Mouse (Mus musculus) forebrain, embryonic 13.5 days (tissue): ENCODE data around the gene Gm20388. TPM values are rescaled to one million over a fixed set of nuclear protein-coding genes. Genes with fewer than 3 reads are reported as not detected.

Experiments used
- ATAC-seq: fragments of 200-750 bp; cut with Nextera tagmentation; 2 replicates; pipeline ENCODE4 v1.8.0; 2017
- H3K27ac ChIP-seq: fragments of 300-500 bp; sonication (generic); 2 replicates; pipeline ENCODE4 v1.5.1; 2015; ENCODE audit warnings: inconsistent platforms, mild to moderate bottlenecking, moderate library complexity
- H3K27me3 ChIP-seq: fragments of 300-500 bp; sonication (generic); 2 replicates; pipeline ENCODE4 v1.6.1; 2015; ENCODE audit warnings: mild to moderate bottlenecking, inconsistent platforms
- H3K36me3 ChIP-seq: fragments of 300-500 bp; sonication (generic); 2 replicates; pipeline ENCODE4 v1.6.1; 2015; ENCODE audit warnings: mild to moderate bottlenecking, inconsistent platforms; ENCODE audit not compliant: poor library complexity, severe bottlenecking
- H3K4me1 ChIP-seq: fragments of 300-500 bp; sonication (generic); 2 replicates; pipeline ENCODE4 v1.6.1; 2015; ENCODE audit warnings: inconsistent platforms
- H3K4me2 ChIP-seq: fragments of 300-500 bp; sonication (generic); 2 replicates; pipeline ENCODE4 v1.6.1; 2015; ENCODE audit warnings: inconsistent platforms, mild to moderate bottlenecking, moderate library complexity
- H3K4me3 ChIP-seq: fragments of 300-500 bp; sonication (generic); 2 replicates; pipeline ENCODE4 v1.5.1; 2015; ENCODE audit warnings: mild to moderate bottlenecking, inconsistent platforms
- H3K9ac ChIP-seq: fragments of 300-500 bp; sonication (generic); 2 replicates; pipeline ENCODE4 v1.6.1; 2015; ENCODE audit warnings: mild to moderate bottlenecking, inconsistent platforms
- H3K9me3 ChIP-seq: fragments of 300-500 bp; sonication (generic); replicated peaks from 2 replicates; pipeline ENCODE4 v1.6.1; 2016; ENCODE audit warnings: inconsistent platforms
- WGBS: fragments of 180-500 bp; shearing (Covaris S2); methylation state at CpG from one replicate; pipeline ENCODE4 v1.1.7; 2015; 5-methylcytosine and 5-hydroxymethylcytosine counted together
- polyA plus RNA-seq: library from polyadenylated mRNA; unstranded; fragments of >200 nt; fragmentation: Nextera tagmentation; extraction: Ambion mirVana; gene quantifications from 2 replicates; pipeline ENCODE4 v1.2.1, GENCODE M21; 2015

Gene Gm20388
- polyA plus RNA-seq, 1 experiment from 2014 or later, result 5.6 TPM

GRCm38 (mm10) chr8:122055321-122055720 is 2144.7 kb downstream of the Gm20388 start:
- no peak overlapping the region for H3K27ac ChIP-seq
- H3K9me3 ChIP-seq, result no peaks in the 10 kb centered on the region
- 70% methylated on average over 10 of the region's 10 CpGs for WGBS
- no peak for ATAC-seq
- H3K4me2 ChIP-seq, result no peak overlapping the region
- no peak overlapping the region for H3K9ac ChIP-seq
- H3K36me3 ChIP-seq, result no peaks in the 10 kb centered on the region
- no peaks in the 10 kb centered on the region for H3K4me1 ChIP-seq
- no peaks in the 10 kb centered on the region for H3K27me3 ChIP-seq
- no peak overlapping the region for H3K4me3 ChIP-seq

DNA sequence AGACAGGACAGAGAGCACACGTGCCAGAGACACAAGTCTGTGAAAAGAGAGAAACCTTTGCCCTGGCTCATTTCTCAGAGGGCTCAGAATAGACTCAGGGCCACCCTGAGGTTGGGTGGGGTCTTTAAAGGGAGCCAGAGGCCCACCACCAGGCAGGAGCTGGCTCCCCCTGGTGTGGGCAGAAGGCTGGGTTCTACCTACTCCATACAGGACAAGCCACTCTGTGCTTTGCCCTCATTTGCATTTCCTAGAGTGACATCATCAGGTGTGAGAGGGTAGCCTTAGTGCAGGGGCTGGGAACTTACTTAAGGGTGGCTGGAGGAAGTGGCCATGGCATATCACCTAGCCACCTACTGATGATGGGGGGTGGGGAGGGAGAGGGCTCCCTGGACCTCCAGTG is 2145.5 kb downstream of the Gm20388 start:
- Histone ChIP-seq H3K36me3 (no peaks in the 10 kb centered on the region), H3K27me3 (no peaks in the 10 kb centered on the region), H3K4me1 (no peaks in the 10 kb centered on the region), H3K9ac (no peak overlapping the region), H3K9me3 (no peaks in the 10 kb centered on the region), H3K27ac (no peak overlapping the region), H3K4me2 (no peak overlapping the region), H3K4me3 (no peak overlapping the region)
- 19% methylated on average over 1 of the region's 1 CpGs for WGBS
- ATAC-seq, result no peak

GRCm38 (mm10) chr8:122056882-122057281 is 2146.2 kb downstream of the Gm20388 start:
- no peak for ATAC-seq
- Histone ChIP-seq H3K9ac (no peak overlapping the region), H3K4me1 (no peaks in the 10 kb centered on the region), H3K36me3 (no peaks in the 10 kb centered on the region), H3K4me3 (no peak overlapping the region), H3K4me2 (no peak overlapping the region), H3K9me3 (no peaks in the 10 kb centered on the region), H3K27ac (no peak overlapping the region), H3K27me3 (no peaks in the 10 kb centered on the region)
- 85% methylated on average over 7 of the region's 7 CpGs for WGBS

GRCm38 (mm10) chr8:122058510-122058909 is 2147.9 kb downstream of the Gm20388 start:
- no peaks in the 10 kb centered on the region for H3K4me1 ChIP-seq
- H3K36me3 ChIP-seq, result no peaks in the 10 kb centered on the region
- H3K4me2 ChIP-seq, result no peak overlapping the region
- ATAC-seq, result no peak
- no peak overlapping the region for H3K9ac ChIP-seq
- no peak overlapping the region for H3K4me3 ChIP-seq
- H3K27ac ChIP-seq, result no peak overlapping the region
- no peaks in the 10 kb centered on the region for H3K27me3 ChIP-seq
- 65% methylated on average over 9 of the region's 9 CpGs for WGBS
- no peaks in the 10 kb centered on the region for H3K9me3 ChIP-seq

DNA sequence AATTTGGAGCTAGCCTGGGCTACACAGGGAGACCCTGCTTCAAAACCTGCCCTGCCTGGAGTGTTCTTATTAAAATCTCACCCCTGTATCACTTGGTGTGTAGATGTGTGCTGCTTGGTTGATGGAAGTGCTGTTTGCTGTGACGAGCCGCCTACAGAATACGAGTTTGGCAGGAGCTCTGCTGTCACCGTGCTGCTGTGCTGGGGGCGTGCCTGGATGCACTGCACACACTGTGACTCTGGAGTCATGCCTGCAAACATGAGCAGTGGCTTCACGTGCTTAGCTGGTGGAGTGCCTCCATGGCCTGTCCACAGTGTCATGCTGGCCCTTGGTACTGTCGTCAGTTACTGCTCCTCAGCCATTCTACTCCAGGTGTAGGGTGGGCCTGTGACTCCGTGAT is 2148.3 kb downstream of the Gm20388 start:
- Histone ChIP-seq H3K9me3 (no peaks in the 10 kb centered on the region), H3K4me1 (no peaks in the 10 kb centered on the region), H3K4me3 (no peak overlapping the region), H3K36me3 (no peaks in the 10 kb centered on the region), H3K4me2 (no peak overlapping the region), H3K9ac (no peak overlapping the region), H3K27me3 (no peaks in the 10 kb centered on the region), H3K27ac (no peak overlapping the region)
- no peak for ATAC-seq
- 79% methylated on average over 8 of the region's 8 CpGs for WGBS

DNA sequence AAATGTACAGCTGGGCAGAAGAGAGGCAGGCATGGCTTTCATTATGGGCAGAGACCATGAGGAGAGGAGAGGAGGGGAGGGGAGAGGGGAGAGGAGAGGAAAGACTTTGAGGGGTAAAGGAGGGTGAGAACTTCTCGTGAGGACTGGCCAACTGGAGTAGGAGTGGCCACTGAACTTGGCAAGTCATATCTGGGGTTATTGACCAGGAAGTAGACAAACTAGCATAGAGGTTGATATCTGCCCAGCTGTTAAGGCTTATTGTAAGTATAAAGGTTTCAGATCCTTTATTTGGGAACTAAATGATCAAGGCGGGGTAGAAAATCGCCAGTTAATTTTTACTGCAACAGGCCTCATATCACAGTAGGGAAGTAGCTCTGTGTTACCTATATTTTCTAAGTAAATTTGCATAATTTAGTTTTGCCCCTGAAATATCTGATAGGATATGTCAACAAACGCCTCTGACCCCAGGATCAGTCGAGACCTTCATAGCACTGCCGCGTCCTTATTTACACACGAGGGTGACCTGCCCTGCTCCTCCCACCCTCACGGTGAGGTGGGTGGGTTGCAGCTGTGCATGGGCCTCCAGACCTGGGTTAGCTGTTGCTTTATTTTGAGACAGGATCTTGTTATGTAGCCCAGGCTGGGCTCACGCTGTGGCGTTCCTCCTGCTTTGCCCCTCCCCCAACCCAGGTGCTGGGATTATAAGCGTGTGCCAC is 2152.0 kb downstream of the Gm20388 start:
- no peak overlapping the region for H3K27ac ChIP-seq
- no peak overlapping the region for H3K9ac ChIP-seq
- H3K27me3 ChIP-seq, result no peaks in the 10 kb centered on the region
- no peaks in the 10 kb centered on the region for H3K9me3 ChIP-seq
- WGBS, result 89% methylated on average over 12 of the region's 12 CpGs
- H3K4me2 ChIP-seq, result no peak overlapping the region
- no peaks in the 10 kb centered on the region for H3K4me1 ChIP-seq
- ATAC-seq, result no peak
- no peak overlapping the region for H3K4me3 ChIP-seq
- H3K36me3 ChIP-seq, result no peaks in the 10 kb centered on the region

DNA sequence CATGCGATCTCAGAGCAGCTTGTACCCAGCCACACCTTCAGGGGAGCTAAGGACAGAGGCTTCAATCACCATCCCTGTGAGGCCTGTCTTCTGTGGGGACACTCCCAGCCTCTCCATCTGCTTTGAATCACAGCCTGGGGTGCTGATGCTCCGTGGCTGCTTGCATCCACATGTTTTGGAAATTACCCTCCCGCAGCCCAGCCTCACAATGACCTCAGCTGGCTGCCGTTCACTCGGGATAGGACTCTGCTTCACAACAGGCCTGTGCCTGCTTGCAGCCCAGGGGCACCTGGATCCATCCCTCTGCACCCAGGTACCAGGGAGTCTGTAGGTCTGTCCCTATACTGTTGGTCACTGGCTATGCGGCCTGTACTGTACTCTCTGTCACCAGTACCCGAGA is 2153.7 kb downstream of the Gm20388 start:
- no peaks in the 10 kb centered on the region for H3K27me3 ChIP-seq
- H3K4me2 ChIP-seq, result no peak overlapping the region
- ATAC-seq, result no peak
- no peak overlapping the region for H3K27ac ChIP-seq
- no peaks in the 10 kb centered on the region for H3K36me3 ChIP-seq
- H3K4me3 ChIP-seq, result no peak overlapping the region
- H3K9ac ChIP-seq, result no peak overlapping the region
- H3K4me1 ChIP-seq, result no peaks in the 10 kb centered on the region
- 82% methylated on average over 7 of the region's 7 CpGs for WGBS
- H3K9me3 ChIP-seq, result no peaks in the 10 kb centered on the region

DNA sequence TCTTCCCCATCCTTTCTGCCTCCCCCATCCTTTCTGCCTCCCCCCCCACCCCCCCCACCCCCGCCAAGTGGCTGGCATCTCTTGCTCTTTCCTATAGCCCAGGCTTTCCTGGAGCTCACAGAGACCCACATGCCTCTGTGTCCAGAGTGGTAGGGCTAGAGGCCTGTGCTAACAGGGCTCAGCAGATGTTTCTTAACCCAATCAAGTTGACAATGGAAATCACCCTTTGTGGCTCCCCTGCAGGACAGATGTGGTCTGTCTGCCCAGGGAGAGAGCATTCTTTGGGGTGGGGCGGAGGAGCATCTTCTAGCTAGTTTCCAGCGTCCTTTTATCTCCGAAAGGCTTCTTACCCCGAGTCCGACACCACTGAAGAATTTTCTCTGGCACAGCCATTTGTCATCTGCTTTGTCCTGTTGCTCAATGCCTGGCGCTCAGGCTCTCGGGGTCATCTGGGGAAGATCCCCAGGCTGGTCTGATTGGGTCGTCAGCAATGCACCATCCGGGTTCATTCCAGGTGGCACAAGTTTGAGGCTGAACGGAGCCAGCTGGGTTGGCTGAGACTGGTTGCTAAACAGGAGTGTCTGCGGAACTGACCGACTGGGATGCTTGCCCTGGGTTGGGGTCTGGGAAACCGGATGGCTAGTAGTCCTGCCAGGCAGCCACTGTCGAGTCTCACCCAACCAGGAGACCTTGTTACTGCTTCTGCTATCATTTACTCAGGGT is 2157.3 kb downstream of the Gm20388 start:
- Histone ChIP-seq H3K9me3 (no peaks in the 10 kb centered on the region), H3K4me1 (no peaks in the 10 kb centered on the region), H3K27ac (no peak overlapping the region), H3K9ac (no peak overlapping the region), H3K4me3 (no peak overlapping the region), H3K4me2 (no peak overlapping the region), H3K27me3 (no peaks in the 10 kb centered on the region), H3K36me3 (no peaks in the 10 kb centered on the region)
- WGBS, result 77% methylated on average over 15 of the region's 15 CpGs
- no peak for ATAC-seq

DNA sequence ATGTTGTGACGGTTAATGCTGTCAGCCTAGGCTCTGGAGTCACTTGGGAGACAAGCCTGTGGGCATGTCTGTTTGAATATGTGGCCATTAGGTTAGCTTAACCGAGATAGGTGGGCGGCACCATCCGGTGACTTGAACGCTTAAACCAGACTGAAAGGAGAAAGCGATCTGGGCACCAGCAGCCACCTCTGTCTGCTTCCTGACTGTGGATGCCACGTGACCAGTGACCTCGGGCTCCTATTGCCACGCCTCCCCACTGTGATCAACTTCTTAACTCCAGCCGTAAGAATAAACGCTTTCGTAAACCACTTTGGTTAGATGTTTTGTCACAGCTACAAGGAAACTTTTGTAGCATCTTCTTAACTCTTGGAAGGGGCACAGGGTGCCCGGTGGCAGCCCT is 2158.0 kb downstream of the Gm20388 start:
- Histone ChIP-seq H3K27ac (no peak overlapping the region), H3K9me3 (no peaks in the 10 kb centered on the region), H3K27me3 (no peaks in the 10 kb centered on the region), H3K4me2 (no peak overlapping the region), H3K9ac (no peak overlapping the region), H3K4me1 (no peaks in the 10 kb centered on the region), H3K36me3 (no peaks in the 10 kb centered on the region), H3K4me3 (no peak overlapping the region)
- WGBS, result 83% methylated on average over 13 of the region's 13 CpGs
- ATAC-seq, result no peak

DNA sequence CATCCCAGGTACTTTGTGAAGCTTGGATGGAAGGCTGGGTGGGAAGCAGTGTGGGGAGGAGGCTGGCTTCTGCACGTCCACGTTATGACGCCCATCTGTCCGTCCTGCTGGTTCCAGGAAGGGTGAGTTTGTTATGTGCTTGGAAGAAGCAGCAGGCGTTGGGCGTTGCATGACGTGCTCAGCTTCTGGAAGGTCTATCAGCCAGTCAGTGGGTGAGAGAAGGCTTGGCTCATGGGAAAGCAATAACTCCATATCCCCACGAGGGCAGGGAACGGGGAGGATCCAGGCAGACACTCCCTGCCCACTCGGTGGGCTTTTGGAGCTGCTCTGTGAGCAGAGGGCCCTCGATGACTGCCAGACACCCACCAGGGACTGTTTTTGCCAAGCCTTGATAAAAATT is 2158.6 kb downstream of the Gm20388 start:
- 89% methylated on average over 11 of the region's 11 CpGs for WGBS
- Histone ChIP-seq H3K4me3 (no peak overlapping the region), H3K27ac (no peak overlapping the region), H3K4me2 (no peak overlapping the region), H3K9me3 (no peaks in the 10 kb centered on the region), H3K9ac (no peak overlapping the region), H3K27me3 (no peaks in the 10 kb centered on the region), H3K4me1 (no peaks in the 10 kb centered on the region), H3K36me3 (no peaks in the 10 kb centered on the region)
- no peak for ATAC-seq

DNA sequence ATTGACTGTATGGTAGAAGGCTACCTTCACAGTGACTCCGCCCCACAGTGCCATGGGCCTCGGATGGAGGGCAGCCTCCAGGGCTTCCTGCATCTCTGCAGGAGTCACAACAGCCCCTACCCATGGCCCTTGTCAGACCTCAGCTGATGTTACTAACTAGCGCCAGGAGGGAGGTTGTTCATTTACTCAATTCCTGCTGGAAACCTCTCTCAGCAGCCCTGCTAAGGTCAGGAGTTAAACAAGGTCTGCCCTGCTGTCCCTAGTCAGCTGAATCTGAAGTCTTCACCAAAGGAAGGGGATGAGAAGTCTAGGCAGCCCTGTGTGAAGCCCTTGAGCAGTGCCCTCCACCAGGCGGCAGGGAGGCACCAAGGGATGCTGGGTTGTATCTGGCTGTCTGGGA is 2160.6 kb downstream of the Gm20388 start:
- Histone ChIP-seq H3K27ac (no peak overlapping the region), H3K36me3 (no peaks in the 10 kb centered on the region), H3K4me2 (no peak overlapping the region), H3K9me3 (no peaks in the 10 kb centered on the region), H3K4me1 (no peaks in the 10 kb centered on the region), H3K9ac (no peak overlapping the region), H3K4me3 (no peak overlapping the region), H3K27me3 (no peaks in the 10 kb centered on the region)
- ATAC-seq, result no peak
- WGBS, result 67% methylated on average over 4 of the region's 4 CpGs

DNA sequence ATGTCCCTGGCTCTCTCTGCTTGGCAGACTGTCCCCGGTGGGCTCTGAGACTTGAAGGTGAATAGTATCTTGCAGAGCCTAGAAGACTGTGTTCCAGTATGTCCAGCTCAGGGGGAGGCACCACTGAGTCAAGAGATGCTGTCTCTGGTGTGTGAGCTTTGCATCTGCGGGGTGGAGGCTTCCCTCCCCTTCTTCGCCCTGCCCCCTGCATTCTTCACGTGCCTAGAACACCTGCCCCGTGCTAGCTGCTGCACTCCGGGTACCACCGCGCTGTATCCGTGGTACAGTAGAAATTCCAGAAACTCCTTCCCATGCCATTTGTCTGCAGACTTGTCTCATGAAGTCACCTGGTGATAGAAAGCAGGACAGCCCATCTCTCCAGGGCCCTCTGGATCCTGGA is 2163.3 kb downstream of the Gm20388 start:
- Histone ChIP-seq H3K4me3 (no peak overlapping the region), H3K9ac (no peak overlapping the region), H3K4me1 (no peaks in the 10 kb centered on the region), H3K27me3 (no peaks in the 10 kb centered on the region), H3K4me2 (no peak overlapping the region), H3K36me3 (no peaks in the 10 kb centered on the region), H3K9me3 (no peaks in the 10 kb centered on the region), H3K27ac (no peak overlapping the region)
- no peak for ATAC-seq
- WGBS, result 80% methylated on average over 9 of the region's 9 CpGs

DNA sequence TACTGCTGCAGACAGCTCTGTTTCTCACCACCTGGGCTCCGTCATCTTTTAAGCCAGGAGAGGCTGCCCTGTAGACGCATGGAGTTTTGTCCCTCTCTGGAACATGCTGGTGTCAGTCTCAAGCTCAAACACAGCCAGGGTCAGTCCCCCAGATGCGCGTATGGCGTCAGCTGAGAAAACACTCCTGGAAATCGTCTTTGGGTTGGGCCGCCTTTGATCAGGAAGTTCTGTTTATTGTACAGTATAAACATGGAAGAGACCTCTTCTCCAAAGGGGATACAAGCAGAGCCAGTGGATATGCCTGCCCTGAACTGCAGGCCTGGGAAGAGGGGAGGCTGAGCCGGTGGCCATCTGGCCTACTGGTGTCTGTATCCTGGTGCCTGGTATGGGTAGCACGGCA is 2163.8 kb downstream of the Gm20388 start:
- WGBS, result 90% methylated on average over 9 of the region's 9 CpGs
- Histone ChIP-seq H3K4me2 (no peak overlapping the region), H3K27me3 (no peaks in the 10 kb centered on the region), H3K4me3 (no peak overlapping the region), H3K4me1 (no peaks in the 10 kb centered on the region), H3K27ac (no peak overlapping the region), H3K9ac (no peak overlapping the region), H3K9me3 (no peaks in the 10 kb centered on the region), H3K36me3 (no peaks in the 10 kb centered on the region)
- no peak for ATAC-seq
